Mouse (Mus musculus): ENCODE measurements around the gene Myh7.
A peak's percentile ranks its signal among the peaks of the same experiment; 100 is the strongest.
"Not testable (repeated sequence)": the region's sequence is repeated elsewhere in the genome, so short reads cannot be mapped to it uniquely, and the experiment has no call there.

The Myh7 gene

GRCm38 (mm10) chr14:54994136-54994868 lies at the start of gene Myh7:
Gene Myh7 (minus strand): TSS chr14:54994626.
- peak; percentile 6 for DNase-seq (ENCODE audit: inconsistent ontology term)

- not testable (repeated sequence) for DNase-seq (ENCODE audit: inconsistent ontology term)
These were observed 49.3 kb upstream of the Myh7 start for GRCm38 (mm10) chr14:55043694-55044093.

GRCm38 (mm10) chr14:55032695-55033225 lies 38.3 kb upstream of the Myh7 start:
- peak; percentile 57 for DNase-seq (ENCODE audit: inconsistent ontology term)

GRCm38 (mm10) chr14:55029034-55029698 lies 34.7 kb upstream of the Myh7 start:
- DNase-seq (ENCODE audit: inconsistent ontology term), result no peak

- DNase-seq (ENCODE audit: inconsistent ontology term), result no peak
These were observed 34.0 kb upstream of the Myh7 start for GRCm38 (mm10) chr14:55028333-55028835.

- peak; percentile 11 for DNase-seq (ENCODE audit: inconsistent ontology term)
These were observed 33.2 kb upstream of the Myh7 start for GRCm38 (mm10) chr14:55027653-55028052.

GRCm38 (mm10) chr14:55027251-55027650 lies 32.8 kb upstream of the Myh7 start:
- peak; percentile 6 for DNase-seq (ENCODE audit: inconsistent ontology term)

- DNase-seq (ENCODE audit: inconsistent ontology term), result no peak
These were observed 31.1 kb upstream of the Myh7 start for GRCm38 (mm10) chr14:55025527-55025926.

GRCm38 (mm10) chr14:55024236-55024635 lies 29.8 kb upstream of the Myh7 start:
- peak; percentile 24 for DNase-seq (ENCODE audit: inconsistent ontology term)

- DNase-seq (ENCODE audit: inconsistent ontology term), result no peak
These were observed 28.6 kb upstream of the Myh7 start for GRCm38 (mm10) chr14:55023011-55023410.

- DNase-seq (ENCODE audit: inconsistent ontology term), result no peak
These were observed 26.0 kb upstream of the Myh7 start for GRCm38 (mm10) chr14:55020394-55020793.

- no peak for DNase-seq (ENCODE audit: inconsistent ontology term)
These were observed 22.4 kb upstream of the Myh7 start for GRCm38 (mm10) chr14:55016876-55017275.

- DNase-seq (ENCODE audit: inconsistent ontology term), result no peak
These were observed 21.3 kb upstream of the Myh7 start for GRCm38 (mm10) chr14:55015767-55016111.

- peak; percentile 99 for DNase-seq (ENCODE audit: inconsistent ontology term)
These were observed 20.8 kb upstream of the Myh7 start, which contains the start of gene Ngdn for GRCm38 (mm10) chr14:55014991-55015766. Gene Ngdn (plus strand): TSS chr14:55015454.

- no peak for DNase-seq (ENCODE audit: inconsistent ontology term)
These were observed 20.2 kb upstream of the Myh7 start for GRCm38 (mm10) chr14:55014591-55014990.

- no peak for DNase-seq (ENCODE audit: inconsistent ontology term)
These were observed 16.7 kb upstream of the Myh7 start for GRCm38 (mm10) chr14:55011116-55011515.

- DNase-seq (ENCODE audit: inconsistent ontology term), result no peak
These were observed 14.0 kb upstream of the Myh7 start for GRCm38 (mm10) chr14:55008417-55008816.

- DNase-seq (ENCODE audit: inconsistent ontology term), result no peak
These were observed 12.9 kb upstream of the Myh7 start for GRCm38 (mm10) chr14:55007120-55007908.

GRCm38 (mm10) chr14:55006541-55006940 lies 12.1 kb upstream of the Myh7 start:
- DNase-seq (ENCODE audit: inconsistent ontology term), result no peak

- DNase-seq (ENCODE audit: inconsistent ontology term), result no peak
These were observed 11.5 kb upstream of the Myh7 start for GRCm38 (mm10) chr14:55005967-55006366.

GRCm38 (mm10) chr14:55005506-55005905 lies 11.1 kb upstream of the Myh7 start:
- no peak for DNase-seq (ENCODE audit: inconsistent ontology term)

Measured in Muller cell, postnatal 12 days (primary cell).